Mouse (Mus musculus) midbrain, embryonic 16.5 days (tissue): Measurements from ENCODE around the gene Ccdc85a. TPM values are rescaled to one million over a fixed set of nuclear protein-coding genes. Genes with fewer than 3 reads are reported as not detected.

ENCODE experiments used
- polyA plus RNA-seq: library from polyadenylated mRNA; unstranded; fragments of >200 nt; fragmentation: Nextera tagmentation; extraction: Ambion mirVana; gene quantifications from 2 replicates; pipeline ENCODE4 v1.2.1, GENCODE M21; 2015

Ccdc85a gene
- polyA plus RNA-seq, 1 experiment from 2014 or later = 69.8 TPM

Other genes with a start within 250 kb of the Ccdc85a start
- 0.33 TPM in 1 of 2 replicates, not detected in the other for gene Gm6685, start 244.5 kb downstream of the Ccdc85a start, polyA plus RNA-seq